Mouse (Mus musculus) E14TG2a.4 (cell line): ENCODE results near the gene Cacng1.
A peak's percentile ranks its signal among the peaks of the same experiment; 100 is the strongest.

ENCODE experiments used
- H3K27me3 ChIP-seq: 2 replicates; pipeline ENCODE4 v1.6.1; 2014; ENCODE audit warnings: low read length, control low read depth; ENCODE audit not compliant: insufficient read depth
- H3K36me3 ChIP-seq: 2 replicates; pipeline ENCODE4 v1.6.1; 2014; ENCODE audit warnings: low read length, control low read depth; ENCODE audit not compliant: insufficient read depth
- H3K4me1 ChIP-seq: replicated peaks from 2 replicates; pipeline ENCODE4 v1.6.1; 2014; ENCODE audit warnings: low read depth, low read length, control low read depth
- H3K4me3 ChIP-seq: replicated peaks from 2 replicates; pipeline ENCODE4 v1.5.1; 2014; ENCODE audit warnings: mild to moderate bottlenecking, low read length
- H3K9me3 ChIP-seq: 2 replicates; pipeline ENCODE4 v1.6.1; 2014; ENCODE audit warnings: low read length, control low read depth
- CTCF ChIP-seq: conservative IDR thresholded peaks from 2 replicates; pipeline ENCODE4 v1.5.1; 2014; ENCODE audit warnings: low read length
- NANOG ChIP-seq: IDR thresholded peaks from 2 replicates; pipeline ENCODE4 v1.6.1; 2014; ENCODE audit warnings: borderline replicate concordance, low read length, mixed read lengths
- POU5F1 ChIP-seq: IDR thresholded peaks from 2 replicates; pipeline ENCODE4 v1.6.1; 2014; ENCODE audit warnings: low read length, borderline replicate concordance

The Cacng1 gene

GRCm38 (mm10) chr11:107743100-107743499 is 26.8 kb upstream of the Cacng1 start:
- peaks cover 6% of the 10 kb centered on the region; the same call in 1 of the 2 replicates for H3K27me3 ChIP-seq
- no peak for TF ChIP-seq POU5F1
- TF ChIP-seq CTCF, result no peak
- no peak for TF ChIP-seq NANOG
- no peaks in the 10 kb centered on the region for H3K9me3 ChIP-seq
- H3K4me3 ChIP-seq, result no peak overlapping the region
- H3K4me1 ChIP-seq, result peaks cover 32% of the 10 kb centered on the region
- H3K36me3 ChIP-seq, result no peaks in the 10 kb centered on the region

GRCm38 (mm10) chr11:107738418-107739099 is 22.2 kb upstream of the Cacng1 start:
- 0 out of 2 replicates have a peak, but pooled peaks cover 7% of the 10 kb centered on the region for H3K27me3 ChIP-seq
- H3K9me3 ChIP-seq, result no peaks in the 10 kb centered on the region
- no peaks in the 10 kb centered on the region for H3K36me3 ChIP-seq
- peaks cover 42% of the 10 kb centered on the region for H3K4me1 ChIP-seq
- H3K4me3 ChIP-seq, result peak overlapping the region; percentile 57
- no peak for TF ChIP-seq POU5F1
- TF ChIP-seq CTCF, result no peak
- no peak for TF ChIP-seq NANOG

- Histone ChIP-seq H3K36me3 (no peaks in the 10 kb centered on the region), H3K27me3 (0 out of 2 replicates have a peak, but pooled peaks cover 2% of the 10 kb centered on the region), H3K4me3 (no peak overlapping the region), H3K9me3 (no peaks in the 10 kb centered on the region), H3K4me1 (peaks cover 37% of the 10 kb centered on the region)
- TF ChIP-seq CTCF (no peak), NANOG (no peak), POU5F1 (no peak)
These were observed 21.6 kb upstream of the Cacng1 start for GRCm38 (mm10) chr11:107737886-107738285.

GRCm38 (mm10) chr11:107734133-107734532 is 17.8 kb upstream of the Cacng1 start:
- Histone ChIP-seq H3K27me3 (peaks cover 7% of the 10 kb centered on the region; the same call in 1 of the 2 replicates), H3K36me3 (no peaks in the 10 kb centered on the region)

GRCm38 (mm10) chr11:107731498-107731897 is 15.2 kb upstream of the Cacng1 start:
- no peak for TF ChIP-seq NANOG
- no peak for TF ChIP-seq POU5F1
- no peak for TF ChIP-seq CTCF
- Histone ChIP-seq H3K4me1 (peaks cover 5% of the 10 kb centered on the region; the same call in 1 of the 2 replicates), H3K9me3 (no peaks in the 10 kb centered on the region), H3K27me3 (peaks cover 7% of the 10 kb centered on the region; the same call in 1 of the 2 replicates), H3K36me3 (no peaks in the 10 kb centered on the region), H3K4me3 (no peak overlapping the region)

More at GRCm38 (mm10) chr11:107734133-107734532, 17.8 kb upstream of the Cacng1 start:
- H3K4me1 ChIP-seq, result peaks cover 24% of the 10 kb centered on the region
- no peak overlapping the region for H3K4me3 ChIP-seq
- TF ChIP-seq NANOG (no peak), POU5F1 (no peak), CTCF (no peak)
- H3K9me3 ChIP-seq, result no peaks in the 10 kb centered on the region

GRCm38 (mm10) chr11:107730940-107731339 is 14.6 kb upstream of the Cacng1 start:
- TF ChIP-seq CTCF, result no peak
- TF ChIP-seq POU5F1, result no peak
- Histone ChIP-seq H3K36me3 (no peaks in the 10 kb centered on the region), H3K4me1 (peaks cover 4% of the 10 kb centered on the region; the same call in 1 of the 2 replicates), H3K9me3 (no peaks in the 10 kb centered on the region), H3K4me3 (no peak overlapping the region), H3K27me3 (peaks cover 7% of the 10 kb centered on the region; the same call in 1 of the 2 replicates)

GRCm38 (mm10) chr11:107729141-107729540 is 12.8 kb upstream of the Cacng1 start:
- TF ChIP-seq POU5F1, result no peak
- TF ChIP-seq NANOG, result no peak
- no peak for TF ChIP-seq CTCF
- H3K27me3 ChIP-seq, result peaks cover 7% of the 10 kb centered on the region; the same call in 1 of the 2 replicates
- no peaks in the 10 kb centered on the region for H3K36me3 ChIP-seq
- H3K4me1 ChIP-seq, result peaks cover 13% of the 10 kb centered on the region; the same call in 1 of the 2 replicates
- no peaks in the 10 kb centered on the region for H3K9me3 ChIP-seq
- H3K4me3 ChIP-seq, result no peak overlapping the region

GRCm38 (mm10) chr11:107728073-107728863 is 11.9 kb upstream of the Cacng1 start:
- no peak overlapping the region for H3K4me3 ChIP-seq
- no peaks in the 10 kb centered on the region for H3K36me3 ChIP-seq
- peaks cover 13% of the 10 kb centered on the region; the same call in 1 of the 2 replicates for H3K4me1 ChIP-seq
- no peaks in the 10 kb centered on the region for H3K9me3 ChIP-seq
- H3K27me3 ChIP-seq, result peaks cover 5% of the 10 kb centered on the region; the same call in 1 of the 2 replicates
- TF ChIP-seq NANOG, result no peak
- no peak for TF ChIP-seq CTCF
- TF ChIP-seq POU5F1, result no peak
